Mouse (Mus musculus): ENCODE data around the gene Rasgrf1.

- TF ChIP-seq CTCF (IDR thresholded peaks at IDR 0.05; ENCODE audit: borderline replicate concordance, control insufficient read depth, extremely low read depth, insufficient read depth, low read length, poor library complexity) (no peak), POLR2A (IDR thresholded peaks at IDR 0.05; ENCODE audit: control insufficient read depth, extremely low read depth, insufficient read depth, low read length, poor library complexity) (no peak)
These were observed 102.1 kb downstream of the Rasgrf1 start for GRCm38 (mm10) chr9:90011849-90012248.

Data from thymus, adult 2 months (tissue).